Mouse (Mus musculus) kidney, postnatal 10 days (tissue): ENCODE measurements around the gene Crip3.
A peak's percentile ranks its signal among the peaks of the same experiment; 100 is the strongest.

Experiments used
- DNase-seq: peaks from one replicate; pipeline ENCODE4 v3.0.0; 2021; ENCODE audit warnings: mixed read lengths

The Crip3 gene

GRCm38 (mm10) chr17:46428761-46429414 lies at the start of gene Crip3:
Crip3 (plus strand) TSS chr17:46428926.
- DNase-seq: peak; percentile 65

DNA sequence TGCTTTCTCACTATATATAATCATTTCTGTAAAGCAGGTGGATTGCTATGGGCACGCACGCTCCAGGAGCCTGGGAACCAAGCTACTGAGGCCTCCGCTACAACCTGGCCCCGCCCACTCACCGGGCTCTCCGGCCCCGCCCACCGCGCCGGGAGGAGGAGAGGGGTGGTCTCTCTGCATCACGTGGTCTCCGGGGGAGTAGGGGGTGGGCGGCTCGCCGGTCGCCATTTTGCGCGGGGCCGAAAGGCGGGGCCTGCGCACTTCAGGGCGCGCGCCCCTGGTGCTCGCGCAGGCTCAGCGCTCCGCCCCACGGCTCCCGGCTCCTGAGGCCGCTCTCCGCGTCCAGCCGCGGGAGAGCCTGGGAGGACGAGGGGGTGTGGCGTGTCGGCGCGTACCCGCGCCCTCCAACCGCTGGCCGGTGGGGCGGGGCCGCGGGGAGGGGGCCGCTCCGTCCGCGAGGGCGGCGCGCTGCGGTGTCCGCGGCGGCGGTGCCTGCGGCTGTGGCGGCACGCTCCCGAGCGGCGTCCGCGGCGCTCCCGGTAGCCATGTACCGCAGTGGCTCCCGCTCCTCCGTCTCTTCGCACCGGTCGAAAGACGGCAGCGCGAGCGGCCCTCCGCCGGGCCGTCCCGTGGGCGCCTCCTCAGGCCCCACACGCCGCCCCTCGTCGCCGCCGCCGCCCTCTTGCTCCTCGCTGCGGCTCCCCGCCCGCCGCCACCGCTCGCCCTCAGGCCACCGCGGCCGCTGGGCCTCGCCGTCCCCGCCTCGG lies 45.2 kb upstream of the Crip3 start, which contains the start of gene Zfp318:
Zfp318 (plus strand) TSS at position 438 of the 767 bp plus-strand sequence.
- DNase-seq: peak; percentile 99

DNA sequence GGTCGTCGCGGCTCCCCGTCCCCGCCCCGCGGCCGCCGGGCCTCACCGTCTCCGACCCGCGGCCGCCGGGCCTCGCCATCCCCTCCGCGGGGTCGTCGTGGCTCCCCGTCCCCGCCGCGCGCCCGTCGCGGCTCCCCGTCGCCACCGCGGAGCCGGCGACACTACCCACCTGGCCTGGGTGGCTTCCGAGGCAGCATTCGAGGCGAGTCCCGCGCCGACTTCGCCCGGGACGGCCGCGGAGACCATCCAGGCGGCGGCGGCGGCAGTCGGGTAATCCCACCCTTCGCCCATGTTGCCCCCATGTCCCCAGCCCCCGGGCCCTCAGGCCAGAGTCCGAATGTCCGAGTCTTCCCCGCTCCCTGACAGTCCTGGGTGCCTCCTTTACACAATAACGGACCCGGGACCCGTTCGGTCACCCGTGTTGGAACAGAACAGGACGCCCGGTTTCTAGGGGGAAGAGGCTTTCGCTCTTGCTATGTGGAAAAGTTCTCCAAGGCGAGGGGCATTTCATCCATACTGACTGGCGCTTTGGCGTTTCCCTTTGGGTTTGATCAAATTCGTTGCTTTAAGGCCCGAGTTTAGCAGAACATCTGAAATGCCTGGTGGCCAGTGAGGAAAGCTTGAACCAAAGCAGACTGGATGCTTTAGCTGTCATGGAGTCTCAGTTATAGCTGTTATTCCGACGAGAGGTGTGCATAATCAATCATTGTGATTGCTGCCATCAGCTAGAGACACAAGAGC lies 44.5 kb upstream of the Crip3 start:
- peak; percentile 51 for DNase-seq

- DNase-seq: no peak
Observed at GRCm38 (mm10) chr17:46388200-46388599, 40.5 kb upstream of the Crip3 start.

- DNase-seq: peak; percentile 64
Observed at GRCm38 (mm10) chr17:46393012-46393411, 35.7 kb upstream of the Crip3 start.

DNA sequence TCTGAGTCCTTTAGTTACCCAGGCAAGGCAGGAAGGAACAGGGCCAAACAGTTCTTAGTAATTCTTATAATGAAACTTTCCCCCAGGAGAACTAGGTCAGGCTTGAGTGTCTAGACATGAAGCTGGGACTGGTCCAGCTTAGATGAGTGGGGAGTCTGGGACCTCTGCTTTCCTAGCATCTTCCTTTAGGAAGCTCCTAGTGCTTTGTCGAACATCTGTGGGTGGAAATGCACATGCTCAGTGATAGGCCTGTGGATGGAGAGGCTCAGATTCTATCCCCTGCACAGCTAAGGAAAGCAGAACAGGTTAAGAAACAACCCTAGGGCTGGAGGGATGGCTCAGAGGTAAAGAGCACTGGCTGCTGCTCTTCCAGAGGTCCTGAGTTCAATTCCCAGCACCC lies 34.1 kb upstream of the Crip3 start:
- DNase-seq: no peak

DNA sequence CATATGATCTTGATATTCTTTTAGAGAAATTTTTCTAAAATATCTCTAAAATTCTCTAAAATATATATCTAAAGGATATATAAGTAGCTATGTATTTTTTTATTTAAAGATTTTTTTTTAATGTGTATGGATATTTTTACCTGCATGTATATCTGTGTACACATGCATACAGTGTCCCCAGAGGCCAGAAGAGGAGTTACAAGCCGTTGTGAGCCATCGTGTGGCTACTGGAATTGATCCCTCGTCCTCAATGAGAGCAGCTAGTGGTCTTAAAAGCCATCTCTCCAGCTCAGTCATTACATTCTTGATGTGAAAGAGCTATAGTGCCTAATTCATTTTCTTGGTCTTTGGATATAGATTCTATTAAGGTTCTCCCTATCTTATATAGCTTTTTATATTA lies 20.2 kb upstream of the Crip3 start:
- DNase-seq: no peak

DNA sequence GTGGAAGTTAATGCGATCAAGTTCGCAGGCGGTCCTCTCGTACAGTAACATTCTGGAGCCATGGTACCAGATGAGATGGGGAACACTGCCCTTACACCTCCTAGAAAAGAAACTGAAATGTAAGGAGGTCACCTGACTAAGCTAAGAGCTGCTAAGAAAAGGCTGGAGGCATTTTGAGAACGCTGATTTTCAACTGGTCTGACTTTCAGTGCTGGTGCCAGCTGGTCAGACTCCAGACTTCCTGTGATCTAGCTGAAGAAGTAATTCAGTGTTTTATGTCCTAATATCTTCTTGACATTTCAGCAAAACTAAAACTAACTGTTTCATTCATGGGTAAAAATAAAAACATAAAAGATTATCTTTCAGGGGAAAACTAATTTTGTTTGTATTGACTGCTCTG lies 10.1 kb upstream of the Crip3 start:
- DNase-seq: peak; percentile 63

DNA sequence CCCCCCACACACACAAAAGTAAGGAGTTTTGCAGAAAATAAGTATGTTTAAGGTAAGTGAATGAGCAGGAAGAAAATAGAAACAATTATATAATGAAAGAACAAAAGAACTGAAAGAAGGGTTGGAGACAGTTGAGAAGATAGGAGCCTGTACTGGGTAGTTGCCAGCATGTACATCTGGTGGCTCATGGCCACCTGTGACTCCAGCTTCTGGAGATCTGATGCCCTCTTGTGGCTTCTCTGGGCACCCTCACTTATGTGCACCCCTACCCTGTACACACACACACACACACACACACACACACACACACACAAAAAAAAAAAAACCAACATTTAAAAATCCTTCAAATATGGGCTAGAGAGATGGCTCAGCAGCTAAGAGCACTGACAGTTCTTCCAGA lies 9.0 kb upstream of the Crip3 start:
- no peak for DNase-seq

GRCm38 (mm10) chr17:46426496-46426895 lies 2.2 kb upstream of the Crip3 start:
- DNase-seq: no peak

DNA sequence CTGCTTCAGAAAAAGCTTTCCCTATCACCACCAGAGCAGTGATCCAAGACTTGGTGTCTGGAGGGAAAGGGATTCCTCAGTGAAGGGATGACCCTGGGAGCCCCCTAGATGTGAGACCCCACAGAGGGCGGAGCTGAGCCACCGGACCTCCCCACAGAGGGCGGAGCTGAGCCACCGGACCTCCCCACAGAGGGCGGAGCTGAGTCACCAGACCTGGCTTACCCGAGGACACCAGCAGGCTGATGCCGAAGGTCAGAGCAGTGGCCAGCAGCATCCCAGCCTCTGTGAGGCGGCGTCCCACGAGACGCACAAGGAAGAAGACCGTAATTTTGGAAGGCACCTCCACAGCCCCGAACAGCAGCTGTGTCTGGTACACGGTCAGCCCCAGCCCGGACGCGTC lies 4.9 kb downstream of the Crip3 start:
- peak; percentile 65 for DNase-seq

DNA sequence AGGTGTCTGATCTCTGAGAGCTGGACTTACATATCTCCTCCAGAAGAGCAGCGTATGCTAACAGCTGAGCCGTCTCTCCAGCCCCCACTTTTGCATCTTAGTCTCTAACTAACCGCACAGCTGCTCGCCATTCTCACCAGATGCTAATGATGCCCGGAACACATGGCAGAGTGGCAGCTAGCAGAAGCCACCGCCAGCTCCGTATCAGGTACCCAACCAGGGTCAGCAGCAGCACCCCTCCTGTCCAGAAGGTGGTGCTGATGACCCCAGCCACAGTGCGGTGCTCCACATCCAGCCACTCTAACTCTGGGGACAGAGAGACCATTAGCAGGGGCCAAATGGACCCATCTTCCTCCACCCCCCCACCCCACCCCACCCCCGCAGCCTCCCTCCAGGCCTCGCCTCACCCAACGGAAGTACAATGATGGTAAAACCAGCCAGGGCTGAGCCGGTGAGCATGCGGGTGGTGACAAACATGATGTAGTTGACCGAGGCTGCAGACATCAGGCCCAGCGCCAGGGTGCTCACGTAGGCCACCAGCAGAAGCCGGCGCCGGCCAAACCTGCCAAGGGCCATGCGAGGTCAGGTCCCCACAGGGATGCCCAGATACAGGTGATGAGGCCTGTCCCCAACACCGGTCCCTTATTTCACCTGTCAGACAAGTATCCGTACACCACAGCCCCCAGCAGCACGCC lies 8.1 kb downstream of the Crip3 start:
- peak; percentile 67 for DNase-seq

- no peak for DNase-seq
Observed at GRCm38 (mm10) chr17:46438298-46438873, 9.7 kb downstream of the Crip3 start, which contains the start of gene Slc22a7. Slc22a7 (minus strand) TSS chr17:46438457.

DNA sequence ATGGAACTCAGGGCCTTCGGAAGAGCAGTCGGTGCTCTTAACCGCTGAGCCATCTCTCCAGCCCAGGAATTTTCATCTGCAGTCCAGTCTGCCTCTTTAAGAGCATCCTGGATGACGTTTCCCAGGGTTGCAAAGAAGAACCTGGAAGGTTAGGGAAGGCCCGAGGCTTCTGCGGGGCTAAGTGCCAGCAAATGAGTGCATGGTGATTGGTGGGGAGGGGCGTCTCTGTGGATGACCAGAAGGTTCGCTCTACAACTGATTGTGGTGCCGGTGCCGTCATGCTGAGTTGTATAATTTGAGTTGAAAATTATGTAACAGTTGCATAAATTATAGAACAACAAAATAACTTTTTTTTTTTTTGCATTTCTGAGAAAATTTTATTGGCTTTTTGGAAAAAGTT lies 10.4 kb downstream of the Crip3 start:
- DNase-seq: no peak

DNA sequence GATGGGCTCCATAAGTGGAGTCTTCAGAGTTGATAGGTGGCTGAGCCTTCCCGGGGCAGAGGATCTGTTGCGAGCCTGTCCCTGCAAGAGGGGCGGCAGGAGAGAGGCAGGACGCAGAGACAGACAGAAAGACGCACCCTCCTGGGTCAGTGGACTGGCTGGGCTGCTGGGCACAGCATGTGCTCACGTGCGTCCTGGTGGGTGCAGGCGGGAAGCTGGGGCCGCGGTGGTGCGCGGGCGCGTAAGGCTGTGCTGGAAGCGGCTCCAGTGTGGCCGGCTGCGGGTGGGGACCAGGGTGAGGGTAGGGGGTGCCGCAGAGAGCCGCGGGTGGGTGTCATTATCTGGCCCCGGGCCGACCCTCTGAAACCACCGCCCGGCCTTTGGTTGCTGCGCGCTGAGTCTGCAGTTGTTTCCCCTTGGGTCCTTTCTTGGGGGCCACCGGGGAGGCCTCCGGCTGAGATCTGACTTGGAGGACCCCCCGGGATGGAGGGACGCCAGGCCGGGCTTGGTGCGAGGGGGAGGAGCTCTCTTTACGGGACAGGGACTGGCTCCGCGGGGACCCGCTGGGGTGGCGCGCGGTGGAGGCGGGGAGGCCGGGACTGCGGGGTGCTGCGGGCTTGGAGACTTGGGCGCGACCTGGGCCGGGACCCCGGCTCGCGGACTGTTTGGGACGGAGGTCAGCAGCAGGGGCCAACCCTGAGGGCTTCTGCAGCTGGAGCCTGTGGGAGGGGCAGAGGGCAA lies 16.3 kb downstream of the Crip3 start:
- peak; percentile 45 for DNase-seq

GRCm38 (mm10) chr17:46446264-46446663 lies 17.5 kb downstream of the Crip3 start:
- DNase-seq: no peak

GRCm38 (mm10) chr17:46452683-46453082 lies 24.0 kb downstream of the Crip3 start:
- no peak for DNase-seq

DNA sequence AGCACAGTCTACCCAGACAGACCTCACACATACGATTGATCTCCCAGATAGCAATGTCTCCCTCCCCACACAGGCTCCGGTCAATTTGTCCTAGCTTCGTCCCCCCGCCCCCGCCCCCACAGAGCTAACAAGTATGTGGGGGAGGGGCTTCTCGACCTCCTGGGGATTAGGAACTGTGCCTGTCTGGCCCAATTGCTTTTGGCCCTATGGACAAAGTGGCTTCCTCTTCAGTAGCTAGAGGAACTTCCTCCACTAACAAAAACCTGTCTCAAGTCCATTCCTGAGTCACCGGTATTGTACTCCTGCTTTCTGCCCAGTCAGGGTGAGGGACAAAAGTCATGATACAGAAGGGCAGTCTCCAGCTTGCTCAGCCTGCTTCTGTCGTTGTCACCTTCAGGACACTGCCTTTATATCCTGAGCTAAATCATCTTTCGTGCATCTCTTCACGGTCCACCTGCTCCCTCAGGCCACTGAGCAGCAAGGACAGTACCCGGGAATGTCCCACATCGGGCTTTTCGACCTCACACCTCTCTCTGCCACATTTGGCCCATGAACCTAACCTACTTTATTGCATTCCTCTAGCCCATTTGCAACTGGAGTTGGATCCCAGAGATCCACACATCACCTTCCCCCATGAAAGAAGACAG lies 24.7 kb downstream of the Crip3 start:
- no peak for DNase-seq

- no peak for DNase-seq
Observed at GRCm38 (mm10) chr17:46453970-46454411, 25.3 kb downstream of the Crip3 start.

GRCm38 (mm10) chr17:46454539-46454938 lies 25.8 kb downstream of the Crip3 start:
- DNase-seq: no peak

DNA sequence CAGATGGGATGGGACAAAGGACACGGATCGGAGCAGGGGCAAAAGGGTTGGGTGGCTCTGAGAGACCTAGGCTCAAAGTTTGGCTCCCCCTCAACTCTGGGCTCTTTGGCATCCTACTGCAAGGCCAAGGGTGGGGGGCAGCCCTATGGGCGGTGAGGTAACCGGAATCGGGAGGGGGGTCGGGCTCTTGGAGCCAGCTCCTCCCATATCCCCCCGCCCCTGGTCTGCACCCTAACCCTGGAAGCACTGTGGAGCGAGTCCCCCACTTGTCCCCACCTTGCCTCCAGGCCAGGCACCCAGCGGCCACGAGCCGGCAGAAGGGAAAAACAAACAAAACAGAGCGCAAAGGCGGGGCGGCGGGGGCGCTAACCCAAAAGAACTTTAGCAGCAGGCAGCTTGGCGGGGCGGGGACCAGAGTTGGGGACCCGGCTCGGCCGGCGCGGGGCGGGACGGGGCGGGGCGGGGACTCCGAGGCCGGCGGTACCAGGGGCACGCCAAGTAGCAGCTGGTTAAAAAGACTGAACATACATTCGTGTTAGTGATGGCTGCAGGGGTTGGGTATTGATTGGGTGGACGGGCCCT lies 26.5 kb downstream of the Crip3 start:
- DNase-seq: peak; percentile 71
